Mouse (Mus musculus) MEL (cell line): ENCODE measurements around the gene Mcl1. TPM values are rescaled to one million over a fixed set of nuclear protein-coding genes. Genes with fewer than 3 reads are reported as not detected.

Experiments
- DNase-seq: peaks from one replicate; pipeline ENCODE4 v3.0.0; 2011; ENCODE audit warnings: low read depth, low spot score
- H3K27ac ChIP-seq: 2 replicates; pipeline ENCODE4 v1.5.1; 2012; ENCODE audit warnings: low read depth, mild to moderate bottlenecking, control low read depth, low read length, moderate library complexity; ENCODE audit not compliant: control insufficient read depth
- H3K27me3 ChIP-seq, 2 experiments: fragments of 150-350 bp in 1 of 2; sonication (generic) in 1 of 2; 2 replicates each; pipeline ENCODE4 v1.6.1; 2012; ENCODE audit warnings: low read length in 2 of 2, mild to moderate bottlenecking in 2 of 2, improper control_type of control experiment in 1 of 2, moderate library complexity in 1 of 2; ENCODE audit not compliant: insufficient read depth in 2 of 2, control insufficient read depth in 1 of 2
- H3K36me3 ChIP-seq, 2 experiments: 2 replicates each; pipeline ENCODE4 v1.6.1; 2012 to 2014; ENCODE audit warnings: low read length in 2 of 2, improper control_type of control experiment in 1 of 2, inconsistent platforms in 1 of 2, mild to moderate bottlenecking in 1 of 2; ENCODE audit not compliant: insufficient read depth in 2 of 2, control insufficient read depth in 1 of 2
- H3K4me1 ChIP-seq, 2 experiments: fragments of 150-350 bp in 1 of 2; sonication (generic) in 1 of 2; 2 replicates each; pipeline ENCODE4 v1.6.1; 2012; ENCODE audit warnings: low read length in 2 of 2, improper control_type of control experiment in 1 of 2, mild to moderate bottlenecking in 1 of 2; ENCODE audit not compliant: insufficient read depth in 2 of 2, control insufficient read depth in 1 of 2
- H3K4me3 ChIP-seq, 2 experiments: fragments of 150-350 bp in 1 of 2; sonication (generic) in 1 of 2; 2 replicates each; pipeline ENCODE4 v1.5.1; 2012; ENCODE audit warnings: low read depth in 2 of 2, low read length in 2 of 2, mild to moderate bottlenecking in 2 of 2, moderate library complexity in 2 of 2, control low read depth in 1 of 2, improper control_type of control experiment in 1 of 2; ENCODE audit not compliant: control insufficient read depth in 1 of 2, insufficient read depth in 1 of 2
- H3K79me2 ChIP-seq: 2 replicates; pipeline ENCODE4 v1.6.1; 2012; ENCODE audit warnings: mild to moderate bottlenecking, low read length, moderate library complexity; ENCODE audit not compliant: control insufficient read depth, poor library complexity, insufficient read depth
- H3K9ac ChIP-seq: 2 replicates; pipeline ENCODE4 v1.6.1; 2012; ENCODE audit warnings: low read depth, mild to moderate bottlenecking, control low read depth, low read length, moderate library complexity; ENCODE audit not compliant: control insufficient read depth, poor library complexity, severe bottlenecking
- H3K9me3 ChIP-seq: fragments of 150-350 bp; sonication (generic); replicated peaks from 2 replicates; pipeline ENCODE4 v1.6.1; 2012; ENCODE audit warnings: mild to moderate bottlenecking, low read length, improper control_type of control experiment, moderate library complexity; ENCODE audit not compliant: insufficient read depth
- EP300 ChIP-seq, 2 experiments: IDR thresholded peaks; 2 replicates each; pipeline ENCODE4 v1.6.1; 2011; ENCODE audit warnings: improper control_type of control experiment in 2 of 2, low read length in 2 of 2, low read depth in 1 of 2, mild to moderate bottlenecking in 1 of 2
- GABPA ChIP-seq: IDR thresholded peaks from 2 replicates; pipeline ENCODE4 v1.6.1; 2012; ENCODE audit warnings: low read depth, mild to moderate bottlenecking, inconsistent platforms, low read length, improper control_type of control experiment, moderate library complexity
- MAZ ChIP-seq: IDR thresholded peaks from 2 replicates; pipeline ENCODE4 v1.6.1; 2012; ENCODE audit warnings: low read depth, mild to moderate bottlenecking, inconsistent platforms, low read length, improper control_type of control experiment
- NRF1 ChIP-seq: IDR thresholded peaks from 2 replicates; pipeline ENCODE4 v1.6.1; 2014; ENCODE audit warnings: low read depth, mild to moderate bottlenecking, inconsistent platforms, low read length, improper control_type of control experiment, moderate library complexity; ENCODE audit not compliant: poor library complexity, insufficient read depth, severe bottlenecking
- TBP ChIP-seq: IDR thresholded peaks from 2 replicates; pipeline ENCODE4 v1.8.0; 2011; ENCODE audit warnings: low read depth, low read length, improper control_type of control experiment
- ZNF384 ChIP-seq: IDR thresholded peaks from 2 replicates; pipeline ENCODE4 v1.6.1; 2012; ENCODE audit warnings: low read depth, mild to moderate bottlenecking, inconsistent platforms, low read length, improper control_type of control experiment
- polyA plus RNA-seq, 2 experiments: library from polyadenylated mRNA; stranded (reverse) in 1 of 2; unstranded in 1 of 2; fragments of >175 nt in 1 of 2; fragments of >200 nt in 1 of 2; gene quantifications; 2 replicates each; pipeline versions ENCODE4 v1.2.1 to v1.2.4; 2012; ENCODE audit warnings: low replicate concordance in 2 of 2, low read depth in 1 of 2; ENCODE audit not compliant: insufficient read length in 2 of 2, insufficient read depth in 1 of 2, missing spikeins in 1 of 2
- total RNA-seq: library from RNA; depleted of rRNA; stranded (reverse); fragments of 300-350 nt; gene quantifications from 2 replicates; pipeline ENCODE4 v1.2.3, GENCODE M21; 2012; rRNA removed

Mcl1 gene
- total and polyA plus RNA-seq, 3 experiments: 142 to 211 (median 156) TPM

GRCm38 (mm10) chr3:95709044-95709443, 50.5 kb downstream of the Mcl1 start:
- 0 out of 4 replicates have a peak, but pooled peaks cover 0 to 3% of the 10 kb centered on the region in 2 experiments for H3K36me3 ChIP-seq
- H3K27me3 ChIP-seq: no peaks in the 10 kb centered on the region
- peak; percentile 49 for DNase-seq
- no peak overlapping the region for H3K4me3 ChIP-seq
- no peak for TF ChIP-seq MAZ
- 0 out of 4 replicates have a peak, but pooled peaks of 1 of the 2 experiments have one; percentile 17 for TF ChIP-seq EP300 (IDR thresholded peaks at IDR 0.05; ENCODE audit: low read depth in 1 of 2, low read length in 2 of 2)
- TF ChIP-seq NRF1: 0 out of 2 replicates have a peak, but pooled peaks have one; percentile 14
- no peak for TF ChIP-seq GABPA
- TF ChIP-seq, all 39 proteins: peak for 2
- no peaks in the 10 kb centered on the region for H3K9me3 ChIP-seq
- H3K27ac ChIP-seq: no peak overlapping the region
- H3K9ac ChIP-seq: no peak overlapping the region
- H3K4me1 ChIP-seq: peaks cover 2% of the 10 kb centered on the region in 2 experiments; a peak in 2 of 4 replicates
- H3K79me2 ChIP-seq: no peaks in the 10 kb centered on the region

DNA sequence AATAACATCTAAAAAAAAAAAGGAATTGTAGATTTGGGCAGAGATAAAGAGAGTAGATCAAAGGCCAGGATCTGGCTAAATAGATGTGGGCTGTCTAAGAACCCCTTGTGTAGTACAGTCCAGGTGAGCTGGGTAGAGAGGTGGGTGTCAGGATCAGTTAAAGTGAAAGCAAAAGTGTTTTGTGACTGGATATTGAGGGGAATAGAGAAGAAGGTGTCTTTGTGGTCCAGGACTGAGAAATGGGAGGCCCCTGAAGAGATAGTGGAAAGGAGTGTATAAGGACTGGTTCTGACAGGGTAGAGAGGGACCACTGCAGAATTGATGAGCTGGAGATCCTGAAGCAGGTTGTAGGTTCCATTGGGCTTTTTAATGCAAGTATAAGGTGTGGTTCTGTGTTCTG, 51.4 kb downstream of the Mcl1 start:
- TF ChIP-seq TBP: no peak
- peak; percentile 14; the same call in 1 of the 2 replicates for TF ChIP-seq ZNF384
- no peak overlapping the region for H3K27ac ChIP-seq
- H3K9ac ChIP-seq: no peak overlapping the region
- no peaks in the 10 kb centered on the region for H3K9me3 ChIP-seq
- H3K27me3 ChIP-seq: no peaks in the 10 kb centered on the region
- H3K36me3 ChIP-seq: no peaks in the 10 kb centered on the region
- no peak for DNase-seq
- no peaks in the 10 kb centered on the region for H3K79me2 ChIP-seq
- peak overlapping the region in 1 of 2 experiments; percentile 34; a peak in 1 of 4 replicates for H3K4me3 ChIP-seq
- H3K4me1 ChIP-seq: peaks cover 0 to 2% of the 10 kb centered on the region in 2 experiments; a peak in 1 of 4 replicates

Other genes with a start within 250 kb of the Mcl1 start
- gene Arnt, start 224.4 kb upstream of the Mcl1 start, total RNA-seq: 16.4 and 22.2 TPM in 2 replicates
- 10 to 100 TPM; 62.4 to 90.7 TPM for gene Arnt, start 224.4 kb upstream of the Mcl1 start, polyA plus RNA-seq
- gene Ctsk, start 159.5 kb upstream of the Mcl1 start, total RNA-seq: 0.08 TPM in 1 of 2 replicates, not detected in the other
- under 1 TPM in 1 of 2 experiments, not detected in 1; 0.10 TPM for gene Ctsk, start 159.5 kb upstream of the Mcl1 start, polyA plus RNA-seq
- not detected in 2 replicates for gene Ctss, start 132.0 kb upstream of the Mcl1 start, total RNA-seq
- gene Ctss, start 132.0 kb upstream of the Mcl1 start, polyA plus RNA-seq: not detected
- not detected in 2 replicates for gene Hormad1, start 99.1 kb upstream of the Mcl1 start, total RNA-seq
- gene Hormad1, start 99.1 kb upstream of the Mcl1 start, polyA plus RNA-seq: not detected
- gene Golph3l, start 69.9 kb upstream of the Mcl1 start, total RNA-seq: 41.0 and 43.8 TPM in 2 replicates
- 10 to 100 TPM in 1 of 2 experiments, not detected in 1; 45.1 TPM for gene Golph3l, start 69.9 kb upstream of the Mcl1 start, polyA plus RNA-seq
- gene Ensa, start 33.8 kb upstream of the Mcl1 start, total RNA-seq: 68.5 and 85.2 TPM in 2 replicates
- 10 to 100 TPM in 1 of 2 experiments, not detected in 1; 90.5 TPM for gene Ensa, start 33.8 kb upstream of the Mcl1 start, polyA plus RNA-seq
- gene Adamtsl4, start 29.1 kb downstream of the Mcl1 start, total RNA-seq: 0.03 and 0.27 TPM in 2 replicates
- under 1 TPM in 1 of 2 experiments, not detected in 1; 0.88 TPM for gene Adamtsl4, start 29.1 kb downstream of the Mcl1 start, polyA plus RNA-seq
- gene Ecm1, start 80.8 kb downstream of the Mcl1 start, total RNA-seq: 0.39 and 1.0 TPM in 2 replicates
- gene Ecm1, start 80.8 kb downstream of the Mcl1 start, polyA plus RNA-seq: 1 to 10 TPM in 1 of 2 experiments, not detected in 1; 9.5 TPM
- gene Tars2, start 101.4 kb downstream of the Mcl1 start, total RNA-seq: 138 and 141 TPM in 2 replicates
- gene Tars2, start 101.4 kb downstream of the Mcl1 start, polyA plus RNA-seq: 100 to 1,000 TPM in 1 of 2 experiments, not detected in 1; 237 TPM
- 16.3 and 17.1 TPM in 2 replicates for gene Rprd2, start 160.1 kb downstream of the Mcl1 start, total RNA-seq
- gene Rprd2, start 160.1 kb downstream of the Mcl1 start, polyA plus RNA-seq: 10 to 100 TPM; 31.9 to 42.0 TPM
- 109 and 126 TPM in 2 replicates for gene Prpf3, start 197.1 kb downstream of the Mcl1 start, total RNA-seq
- gene Prpf3, start 197.1 kb downstream of the Mcl1 start, polyA plus RNA-seq: 100 to 1,000 TPM; 199 to 277 TPM
- gene Mrps21, start 212.7 kb downstream of the Mcl1 start, total RNA-seq: 524 and 586 TPM in 2 replicates
- gene Mrps21, start 212.7 kb downstream of the Mcl1 start, polyA plus RNA-seq: 100 to 1,000 TPM in 1 of 2 experiments, not detected in 1; 469 TPM
- gene Ciart, start 223.5 kb downstream of the Mcl1 start, total RNA-seq: 4.9 and 18.5 TPM in 2 replicates
- 10 to 100 TPM in 1 of 2 experiments, not detected in 1; 23.8 TPM for gene Ciart, start 223.5 kb downstream of the Mcl1 start, polyA plus RNA-seq
- 7.4 and 12.2 TPM in 2 replicates for gene BC028528, start 233.2 kb downstream of the Mcl1 start, total RNA-seq
- gene BC028528, start 233.2 kb downstream of the Mcl1 start, polyA plus RNA-seq: 10 to 100 TPM in 1 of 2 experiments, not detected in 1; 13.6 TPM
- gene Aph1a, start 235.2 kb downstream of the Mcl1 start, total RNA-seq: 110 and 127 TPM in 2 replicates
- gene Aph1a, start 235.2 kb downstream of the Mcl1 start, polyA plus RNA-seq: 100 to 1,000 TPM in 1 of 2 experiments, not detected in 1; 170 TPM
- gene Car14, start 245.9 kb downstream of the Mcl1 start, total RNA-seq: 0.15 TPM in 1 of 2 replicates, not detected in the other
- under 1 TPM in 1 of 2 experiments, not detected in 1; 0.38 TPM for gene Car14, start 245.9 kb downstream of the Mcl1 start, polyA plus RNA-seq